Mouse (Mus musculus): ENCODE measurements at regions not wholly inside any gene's neighbourhood (a gene's known extent, or its start where the extent isn't known, plus 50 kb on each side); places are given as distances from the start of the nearest gene placed in this dataset.

- no peak for DNase-seq (ENCODE audit: low spot score in 2 of 2)
Measured at GRCm38 (mm10) chr4:12263746-12264145, 91.9 kb upstream of the Fam92a start.

- DNase-seq (ENCODE audit: low spot score in 2 of 2) = no peak
Measured at GRCm38 (mm10) chr4:12263197-12263596, 91.4 kb upstream of the Fam92a start.

- no peak for DNase-seq (ENCODE audit: low spot score in 2 of 2)
Measured at GRCm38 (mm10) chr4:12247994-12248393, 76.2 kb upstream of the Fam92a start.

GRCm38 (mm10) chr4:12246595-12246994 is 74.8 kb upstream of the Fam92a start:
- no peak for DNase-seq (ENCODE audit: low spot score in 2 of 2)

GRCm38 (mm10) chr4:12240941-12241571 is 69.2 kb upstream of the Fam92a start:
- DNase-seq (ENCODE audit: low spot score in 2 of 2) = peak; percentile 24 to 66

- no peak for DNase-seq (ENCODE audit: low spot score in 2 of 2)
Measured at GRCm38 (mm10) chr4:12230731-12231130, 58.9 kb upstream of the Fam92a start.

Data from frontal cortex, postnatal 14 days (tissue).